Mouse (Mus musculus): ENCODE results near the gene Msh4.

DNA sequence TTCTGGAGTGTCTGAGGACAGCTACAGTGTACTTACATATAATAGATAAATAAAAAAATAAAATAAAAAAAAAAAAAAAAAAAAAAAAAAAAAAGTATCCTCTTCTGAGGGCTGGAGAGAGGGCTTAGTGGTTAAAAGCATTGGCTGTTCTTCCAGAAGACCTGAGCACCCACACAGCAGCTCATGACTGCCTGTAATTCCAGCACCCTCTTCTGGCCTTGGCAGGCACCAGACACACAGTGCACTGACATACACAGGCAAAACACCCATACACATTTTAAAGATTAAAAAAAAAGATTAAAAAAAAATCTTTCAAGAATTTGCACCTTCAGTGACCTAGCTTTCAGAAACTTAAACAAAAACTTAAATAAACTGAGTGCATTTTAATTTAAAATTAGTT lies 19.6 kb downstream of the Msh4 start:
- no peak for TF ChIP-seq CTCF (IDR thresholded peaks at IDR 0.05; ENCODE audit: extremely low read depth, insufficient read depth, insufficient read length, insufficient replicate concordance)
- no peak for TF ChIP-seq POLR2A (IDR thresholded peaks at IDR 0.05; ENCODE audit: low read depth, low read length)
